Mouse (Mus musculus): Measurements from ENCODE around the gene Clic1.

Clic1 gene

GRCm38 (mm10) chr17:35064951-35065947 is 15.5 kb downstream of the Clic1 start, which contains the start of gene Ly6g6c:
Ly6g6c (plus strand) TSS chr17:35065388.
- no peak for DNase-seq (ENCODE audit: low spot score in 2 of 2)

- no peak for DNase-seq (ENCODE audit: low spot score in 2 of 2)
Measured at GRCm38 (mm10) chr17:35066084-35066483, 16.3 kb downstream of the Clic1 start, which contains the start of gene Mpig6b. Mpig6b (minus strand) TSS chr17:35066184.

GRCm38 (mm10) chr17:35068213-35068914 is 18.6 kb downstream of the Clic1 start:
- no peak for DNase-seq (ENCODE audit: low spot score in 2 of 2)

GRCm38 (mm10) chr17:35070556-35071229 is 20.9 kb downstream of the Clic1 start:
- DNase-seq (ENCODE audit: low spot score in 2 of 2), result no peak

GRCm38 (mm10) chr17:35071454-35071853 is 21.7 kb downstream of the Clic1 start:
- DNase-seq (ENCODE audit: low spot score in 2 of 2), result no peak

GRCm38 (mm10) chr17:35074097-35074496 is 24.3 kb downstream of the Clic1 start:
- DNase-seq (ENCODE audit: low spot score in 2 of 2), result no peak

- DNase-seq (ENCODE audit: low spot score in 2 of 2), result no peak
Measured at GRCm38 (mm10) chr17:35076507-35077176, 26.9 kb downstream of the Clic1 start, which contains the start of gene Ly6g6e. Ly6g6e (plus strand) TSS chr17:35076902.

- no peak for DNase-seq (ENCODE audit: low spot score in 2 of 2)
Measured at GRCm38 (mm10) chr17:35077285-35077684, 27.5 kb downstream of the Clic1 start.

GRCm38 (mm10) chr17:35077786-35078233 is 28.0 kb downstream of the Clic1 start, which contains the start of gene Ly6g6d:
Ly6g6d (minus strand) TSS chr17:35078065.
- no peak for DNase-seq (ENCODE audit: low spot score in 2 of 2)

- no peak for DNase-seq (ENCODE audit: low spot score in 2 of 2)
Measured at GRCm38 (mm10) chr17:35079778-35080177, 30.0 kb downstream of the Clic1 start.

- no peak for DNase-seq (ENCODE audit: low spot score in 2 of 2)
Measured at GRCm38 (mm10) chr17:35080248-35080647, 30.5 kb downstream of the Clic1 start.

GRCm38 (mm10) chr17:35080710-35081109 is 30.9 kb downstream of the Clic1 start:
- DNase-seq (ENCODE audit: low spot score in 2 of 2), result no peak

GRCm38 (mm10) chr17:35082841-35083576 is 33.2 kb downstream of the Clic1 start:
- DNase-seq (ENCODE audit: low spot score in 2 of 2), result no peak

GRCm38 (mm10) chr17:35083929-35084497 is 34.2 kb downstream of the Clic1 start:
- DNase-seq (ENCODE audit: low spot score in 2 of 2), result no peak

GRCm38 (mm10) chr17:35085208-35085865 is 35.6 kb downstream of the Clic1 start, which contains the start of gene Ly6g6f:
Ly6g6f (minus strand) TSS chr17:35085610.
- DNase-seq (ENCODE audit: low spot score in 2 of 2), result no peak

GRCm38 (mm10) chr17:35088151-35088550 is 38.4 kb downstream of the Clic1 start:
- DNase-seq (ENCODE audit: low spot score in 2 of 2), result no peak

- DNase-seq (ENCODE audit: low spot score in 2 of 2), result peak; percentile 77 to 93
Measured at GRCm38 (mm10) chr17:35088825-35089644, 39.3 kb downstream of the Clic1 start, which contains the start of gene Abhd16a. Abhd16a (plus strand) TSS chr17:35089263.

- DNase-seq (ENCODE audit: low spot score in 2 of 2), result peak in 1 of 2 experiments; percentile 57
Measured at GRCm38 (mm10) chr17:35090166-35090932, 40.6 kb downstream of the Clic1 start.

All from cerebellum, postnatal 4 days (tissue).